Mouse (Mus musculus) neural tube, embryonic 13.5 days (tissue): ENCODE measurements at regions not wholly inside any gene's neighbourhood (a gene's known extent, or its start where the extent isn't known, plus 50 kb on each side); places are given as distances from the start of the nearest gene placed in this dataset.

Source experiments
- ATAC-seq: fragments of 200-750 bp; cut with Nextera tagmentation; 2 replicates; pipeline ENCODE4 v1.8.0; 2017; ENCODE audit warnings: low read depth, mild to moderate bottlenecking, moderate TSS enrichment, moderate library complexity
- H3K27ac ChIP-seq: fragments of 300-500 bp; sonication (generic); replicated peaks from 2 replicates; pipeline ENCODE4 v1.5.1; 2015; ENCODE audit warnings: moderate library complexity, mild to moderate bottlenecking, inconsistent platforms
- H3K27me3 ChIP-seq: fragments of 300-500 bp; sonication (generic); 2 replicates; pipeline ENCODE4 v1.6.1; 2015; ENCODE audit warnings: mild to moderate bottlenecking, inconsistent platforms
- H3K36me3 ChIP-seq: fragments of 300-500 bp; sonication (generic); 2 replicates; pipeline ENCODE4 v1.6.1; 2015; ENCODE audit warnings: mild to moderate bottlenecking, inconsistent platforms
- H3K4me1 ChIP-seq: fragments of 300-500 bp; sonication (generic); replicated peaks from 2 replicates; pipeline ENCODE4 v1.6.1; 2015; ENCODE audit warnings: inconsistent platforms
- H3K4me2 ChIP-seq: fragments of 300-500 bp; sonication (generic); 2 replicates; pipeline ENCODE4 v1.6.1; 2015; ENCODE audit warnings: inconsistent platforms, mild to moderate bottlenecking, moderate library complexity
- H3K4me3 ChIP-seq: fragments of 300-500 bp; sonication (generic); 2 replicates; pipeline ENCODE4 v1.5.1; 2015; ENCODE audit warnings: mild to moderate bottlenecking, inconsistent platforms
- H3K9ac ChIP-seq: fragments of 300-500 bp; sonication (generic); 2 replicates; pipeline ENCODE4 v1.6.1; 2015; ENCODE audit warnings: moderate library complexity, mild to moderate bottlenecking, inconsistent platforms
- H3K9me3 ChIP-seq: fragments of 300-500 bp; sonication (generic); 2 replicates; pipeline ENCODE4 v1.6.1; 2016; ENCODE audit warnings: inconsistent platforms
- WGBS: fragments of 180-500 bp; shearing (Covaris S2); methylation state at CpG from one replicate; pipeline ENCODE4 v1.1.7; 2015; 5-methylcytosine and 5-hydroxymethylcytosine counted together

- Histone ChIP-seq H3K36me3 (no peaks in the 10 kb centered on the region), H3K9ac (no peak overlapping the region), H3K4me2 (no peak overlapping the region), H3K27ac (no peak overlapping the region), H3K9me3 (no peaks in the 10 kb centered on the region), H3K27me3 (no peaks in the 10 kb centered on the region), H3K4me3 (no peak overlapping the region), H3K4me1 (no peaks in the 10 kb centered on the region)
- ATAC-seq, result no peak
- 74% methylated on average over 3 of the region's 3 CpGs for WGBS
Measured at GRCm38 (mm10) chr6:116974841-116975240, 193.5 kb upstream of the Cxcl12 start.

DNA sequence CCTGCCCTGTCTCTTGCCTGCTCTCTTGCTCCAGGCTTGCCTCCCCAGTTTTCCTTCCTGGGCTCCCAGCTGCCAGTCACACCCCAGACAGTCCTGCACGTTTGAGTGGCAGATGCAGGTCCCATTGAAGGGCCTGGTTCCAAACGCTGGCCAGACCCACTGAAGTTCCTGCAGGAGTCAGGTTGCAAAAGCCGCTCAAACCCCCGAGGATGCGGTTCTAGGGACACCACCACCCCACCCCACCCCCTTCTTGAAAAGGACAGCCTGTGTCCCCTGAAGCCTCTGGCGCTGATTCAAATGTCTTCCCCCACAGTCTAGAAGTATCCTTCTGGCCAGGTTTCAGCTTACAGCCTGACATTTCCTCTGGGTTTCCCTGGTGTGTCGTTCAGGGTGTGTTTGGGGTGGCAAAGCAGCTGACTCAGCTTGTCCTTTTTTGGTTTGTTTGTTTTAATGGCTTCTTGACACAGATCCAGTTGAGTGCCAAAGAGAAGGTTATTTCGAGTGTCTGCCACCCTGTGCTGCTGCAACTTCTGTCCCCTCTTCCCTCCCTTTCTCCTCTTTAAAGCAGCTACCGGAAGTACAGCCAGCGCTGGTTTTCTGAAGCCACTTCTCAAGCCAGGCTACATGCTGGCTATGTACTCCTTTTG is 187.9 kb upstream of the Cxcl12 start:
- Histone ChIP-seq H3K27me3 (no peaks in the 10 kb centered on the region), H3K9me3 (no peaks in the 10 kb centered on the region), H3K27ac (peak overlapping the region; percentile 38; the same call in 1 of the 2 replicates), H3K4me3 (no peak overlapping the region), H3K4me1 (peaks cover 11% of the 10 kb centered on the region), H3K9ac (no peak overlapping the region), H3K36me3 (no peaks in the 10 kb centered on the region), H3K4me2 (peak overlapping the region; percentile 26)
- ATAC-seq, result peak; percentile 67
- WGBS, result 10% methylated on average over 10 of the region's 10 CpGs

- no peak for ATAC-seq
- H3K4me1 ChIP-seq, result peaks cover 18% of the 10 kb centered on the region
- no peak overlapping the region for H3K4me2 ChIP-seq
- no peak overlapping the region for H3K4me3 ChIP-seq
- H3K9me3 ChIP-seq, result no peaks in the 10 kb centered on the region
- H3K27me3 ChIP-seq, result no peaks in the 10 kb centered on the region
- no peaks in the 10 kb centered on the region for H3K36me3 ChIP-seq
- 68% methylated on average over 4 of the region's 4 CpGs for WGBS
- no peak overlapping the region for H3K27ac ChIP-seq
- no peak overlapping the region for H3K9ac ChIP-seq
Measured at GRCm38 (mm10) chr6:116985147-116985737, 183.1 kb upstream of the Cxcl12 start.

- Histone ChIP-seq H3K4me1 (peaks cover 11% of the 10 kb centered on the region; the same call in 1 of the 2 replicates), H3K4me3 (no peak overlapping the region), H3K27me3 (no peaks in the 10 kb centered on the region), H3K9me3 (no peaks in the 10 kb centered on the region), H3K9ac (no peak overlapping the region), H3K36me3 (no peaks in the 10 kb centered on the region), H3K27ac (no peak overlapping the region), H3K4me2 (no peak overlapping the region)
- ATAC-seq, result no peak
- 21% methylated on average over 10 of the region's 10 CpGs for WGBS
Measured at GRCm38 (mm10) chr6:116986266-116987000, 181.9 kb upstream of the Cxcl12 start.

- Histone ChIP-seq H3K36me3 (no peaks in the 10 kb centered on the region), H3K27me3 (no peaks in the 10 kb centered on the region), H3K4me2 (no peak overlapping the region), H3K27ac (no peak overlapping the region), H3K4me1 (peaks cover 11% of the 10 kb centered on the region; the same call in 1 of the 2 replicates), H3K9me3 (no peaks in the 10 kb centered on the region), H3K4me3 (no peak overlapping the region), H3K9ac (no peak overlapping the region)
- ATAC-seq, result no peak
- WGBS, result 81% methylated on average over 5 of the region's 5 CpGs
Measured at GRCm38 (mm10) chr6:116987243-116987642, 181.1 kb upstream of the Cxcl12 start.

DNA sequence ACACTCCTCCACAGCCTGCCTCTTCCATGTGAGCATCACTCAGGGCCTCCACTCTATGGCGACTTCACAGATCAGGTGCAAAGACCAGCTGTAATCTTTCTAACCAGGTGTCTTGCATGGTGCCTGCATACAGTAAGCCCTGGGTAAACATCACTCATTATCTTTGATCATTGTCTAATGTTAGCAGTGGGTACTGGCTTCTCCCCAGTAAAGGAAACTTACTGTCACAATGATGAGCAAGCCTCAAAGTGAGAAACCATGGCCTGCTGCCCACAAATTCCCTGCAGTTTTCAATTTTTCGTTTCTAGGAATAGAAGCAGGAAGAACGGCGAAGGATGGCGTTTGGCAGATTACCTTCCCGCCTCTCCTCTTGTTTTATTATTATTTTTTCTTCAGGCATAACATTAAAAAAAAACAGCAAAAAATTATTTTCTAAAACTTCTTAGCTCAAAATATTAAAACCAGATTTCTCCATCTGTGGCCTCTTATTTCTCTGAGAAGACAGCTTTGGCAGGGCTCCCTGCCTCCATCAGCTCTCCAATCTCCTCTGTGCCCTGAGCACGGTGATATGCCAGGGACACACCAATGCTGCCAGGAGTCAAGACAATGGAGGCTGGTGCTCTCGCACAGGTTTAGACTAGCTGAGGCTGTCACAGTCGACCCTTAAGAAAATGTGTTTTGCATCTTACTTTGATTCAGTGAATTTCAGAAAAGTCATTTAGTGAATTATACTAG is 169.2 kb upstream of the Cxcl12 start:
- H3K27me3 ChIP-seq, result no peaks in the 10 kb centered on the region
- no peak overlapping the region for H3K4me2 ChIP-seq
- H3K36me3 ChIP-seq, result no peaks in the 10 kb centered on the region
- no peak overlapping the region for H3K4me3 ChIP-seq
- H3K9ac ChIP-seq, result no peak overlapping the region
- H3K9me3 ChIP-seq, result no peaks in the 10 kb centered on the region
- no peak overlapping the region for H3K27ac ChIP-seq
- no peaks in the 10 kb centered on the region for H3K4me1 ChIP-seq
- 85% methylated on average over 9 of the region's 9 CpGs for WGBS
- no peak for ATAC-seq

- Histone ChIP-seq H3K4me2 (no peak overlapping the region), H3K36me3 (no peaks in the 10 kb centered on the region), H3K4me1 (no peaks in the 10 kb centered on the region), H3K9me3 (no peaks in the 10 kb centered on the region), H3K4me3 (no peak overlapping the region), H3K9ac (no peak overlapping the region), H3K27ac (no peak overlapping the region), H3K27me3 (no peaks in the 10 kb centered on the region)
- WGBS, result 75% methylated on average over 4 of the region's 4 CpGs
- ATAC-seq, result no peak
Measured at GRCm38 (mm10) chr6:116999940-117000339, 168.4 kb upstream of the Cxcl12 start.

- Histone ChIP-seq H3K4me1 (no peaks in the 10 kb centered on the region), H3K27ac (no peak overlapping the region), H3K9ac (no peak overlapping the region), H3K4me3 (no peak overlapping the region), H3K36me3 (no peaks in the 10 kb centered on the region), H3K27me3 (no peaks in the 10 kb centered on the region), H3K9me3 (no peaks in the 10 kb centered on the region), H3K4me2 (no peak overlapping the region)
- 71% methylated on average over 7 of the region's 7 CpGs for WGBS
- ATAC-seq, result no peak
Measured at GRCm38 (mm10) chr6:117000951-117001725, 167.2 kb upstream of the Cxcl12 start.

DNA sequence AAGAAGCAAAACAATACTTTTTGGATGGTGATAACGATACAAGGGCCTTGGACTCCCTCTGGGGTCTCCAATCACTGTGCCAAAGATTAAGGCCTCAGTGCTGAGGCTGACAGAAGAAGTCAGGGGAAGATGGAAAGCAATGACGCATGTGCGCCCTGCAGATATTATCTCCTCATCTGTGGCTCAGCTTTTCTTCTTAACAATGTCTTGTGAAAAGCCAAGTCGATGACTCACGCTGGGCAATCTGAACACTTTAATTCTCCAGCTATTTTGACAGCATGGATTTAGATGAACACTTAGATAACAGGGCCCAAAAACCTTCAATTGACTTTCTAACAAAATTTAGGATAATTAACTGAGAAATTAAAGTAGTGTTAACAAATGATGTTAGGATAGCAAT is 155.7 kb upstream of the Cxcl12 start:
- Histone ChIP-seq H3K27me3 (no peaks in the 10 kb centered on the region), H3K4me2 (no peak overlapping the region), H3K9me3 (no peaks in the 10 kb centered on the region), H3K4me1 (no peaks in the 10 kb centered on the region), H3K27ac (no peak overlapping the region), H3K4me3 (no peak overlapping the region), H3K9ac (no peak overlapping the region), H3K36me3 (no peaks in the 10 kb centered on the region)
- no peak for ATAC-seq
- 90% methylated on average over 5 of the region's 5 CpGs for WGBS

DNA sequence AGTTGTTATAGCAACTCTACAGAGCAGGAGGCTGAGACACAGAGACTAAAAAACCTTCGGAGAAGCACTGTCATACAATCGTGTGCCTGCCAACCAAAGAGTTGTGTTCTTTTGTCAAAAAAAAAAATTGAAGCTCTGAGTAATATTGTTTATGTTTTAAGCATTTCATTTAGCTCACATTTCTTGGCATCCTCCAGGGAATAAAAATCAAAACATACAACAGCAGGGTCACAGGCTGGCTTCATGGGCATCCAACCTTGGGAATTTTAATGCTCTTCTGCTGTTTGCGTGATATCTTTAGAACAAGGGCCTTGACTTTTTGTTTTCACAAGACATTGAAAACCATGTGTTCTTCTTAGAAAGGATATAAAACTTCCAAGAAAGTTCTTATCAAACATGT is 152.9 kb upstream of the Cxcl12 start:
- 89% methylated on average over 3 of the region's 3 CpGs for WGBS
- no peak overlapping the region for H3K4me2 ChIP-seq
- H3K27me3 ChIP-seq, result no peaks in the 10 kb centered on the region
- H3K27ac ChIP-seq, result no peak overlapping the region
- ATAC-seq, result no peak
- no peak overlapping the region for H3K9ac ChIP-seq
- no peaks in the 10 kb centered on the region for H3K36me3 ChIP-seq
- H3K4me3 ChIP-seq, result no peak overlapping the region
- no peaks in the 10 kb centered on the region for H3K9me3 ChIP-seq
- H3K4me1 ChIP-seq, result no peaks in the 10 kb centered on the region

DNA sequence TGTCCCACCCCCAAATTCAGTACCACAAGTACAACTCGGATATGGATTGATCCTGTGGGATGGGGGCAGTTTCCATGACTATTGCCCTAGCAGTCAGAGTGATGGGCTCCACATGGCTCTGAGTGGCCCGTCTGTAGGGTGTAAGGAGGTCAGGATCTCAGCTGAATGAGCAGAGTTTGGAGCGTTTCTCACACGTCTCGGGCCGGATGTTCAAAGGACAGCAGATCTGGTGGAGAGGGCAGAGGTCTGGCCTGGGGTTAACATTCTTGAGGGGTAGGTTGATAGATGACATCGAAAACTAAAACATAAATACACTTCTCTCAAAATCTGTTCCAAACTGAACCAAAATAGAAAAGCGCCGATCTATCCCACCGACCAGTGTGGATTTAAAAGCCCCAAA is 146.5 kb upstream of the Cxcl12 start:
- no peaks in the 10 kb centered on the region for H3K27me3 ChIP-seq
- no peak overlapping the region for H3K4me2 ChIP-seq
- no peak overlapping the region for H3K9ac ChIP-seq
- H3K36me3 ChIP-seq, result no peaks in the 10 kb centered on the region
- no peak for ATAC-seq
- no peak overlapping the region for H3K4me3 ChIP-seq
- H3K27ac ChIP-seq, result no peak overlapping the region
- H3K4me1 ChIP-seq, result no peaks in the 10 kb centered on the region
- H3K9me3 ChIP-seq, result no peaks in the 10 kb centered on the region
- WGBS, result 75% methylated on average over 10 of the region's 10 CpGs
